9 mouse cellular contexts compared by ENCODE assay signal in genomic region chr10:39170706-39171105, GRCm38 (mm10). TPM values are rescaled to one million over a fixed set of nuclear protein-coding genes. Genes with fewer than 3 reads are reported as not detected.
A peak's percentile ranks its signal among the peaks of the same experiment; 100 is the strongest.
DNase-seq lines count a peak whose midpoint lies in the region; ATAC-seq and TF ChIP-seq lines count a peak whose summit lies in the region.
"Had no signal": no experiment of that assay in that cellular context is flagged by ENCODE, and none has a peak within 500 bp of the region (broad histone marks: within the 10 kb centered on the region; RNA-seq: fewer than 3 reads in every experiment).

No protein-coding gene starts in this region.

- WGBS in forebrain, embryonic 10.5 days: 6% methylated on average over 6 of the region's 6 CpGs
- 8% methylated on average over 6 of the region's 6 CpGs for WGBS in neural tube, embryonic 14.5 days

- H3K9ac ChIP-seq in neural tube, embryonic 14.5 days (replicated peaks; ENCODE audit: low read depth, low read length): peak overlapping the region; percentile 41

- peak; percentile 13; the same call in 1 of the 2 replicates for ATAC-seq in neural tube, embryonic 14.5 days (ENCODE audit: low read depth)

- H3K36me3 ChIP-seq in forebrain, embryonic 10.5 days (replicated peaks): no peaks in the 10 kb centered on the region
- no peaks in the 10 kb centered on the region for H3K36me3 ChIP-seq in neural tube, embryonic 14.5 days (ENCODE audit: control insufficient read depth, insufficient read depth, low read length)

- H3K4me3 ChIP-seq in layer of hippocampus, adult 2 months: no peak overlapping the region
- H3K4me3 ChIP-seq in forebrain, embryonic 10.5 days: peak overlapping the region; percentile 53
- H3K4me3 ChIP-seq in neural tube, embryonic 14.5 days (ENCODE audit: low read depth, low read length): no peak overlapping the region
- no peak overlapping the region; the same call in 1 of the 2 replicates for H3K4me3 ChIP-seq in gastrocnemius, adult 2 months

- no peak for DNase-seq in layer of hippocampus, adult 2 months (ENCODE audit: low spot score in 2 of 2)
- DNase-seq in layer of hippocampus, postnatal 36 days: no peak
- no peak for DNase-seq in forebrain, embryonic 10.5 days (ENCODE audit: extremely low spot score, low spot score)
- DNase-seq in kidney, postnatal 4 days: peak; percentile 20 to 44
- DNase-seq in frontal cortex, postnatal 10 days (ENCODE audit: low spot score in 2 of 2): no peak
- no peak for DNase-seq in gastrocnemius, adult 2 months
- DNase-seq in spleen, adult 18-20 months: no peak

- no peak for TF ChIP-seq CTCF in layer of hippocampus, adult 2 months (conservative IDR thresholded peaks at IDR 0.05)
- TF ChIP-seq CTCF in gastrocnemius, adult 2 months (IDR thresholded peaks at IDR 0.05): no peak

- H3K27me3 ChIP-seq in forebrain, embryonic 10.5 days (ENCODE audit: poor library complexity, severe bottlenecking): peaks cover 58% of the 10 kb centered on the region
- no peaks in the 10 kb centered on the region for H3K27me3 ChIP-seq in neural tube, embryonic 14.5 days (ENCODE audit: control insufficient read depth, insufficient read depth, low read length)

- intact Hi-C loops in gastrocnemius, adult 2 months (cut with DNase I): loop anchor here (1.0 to 2.0 kb wide), 2 partner anchors 70 to 350 kb away; no protein-coding TSS in a partner anchor

- peak overlapping the region; percentile 68 for H3K4me2 ChIP-seq in neural tube, embryonic 14.5 days (ENCODE audit: low read depth, low read length)

- peaks cover 55% of the 10 kb centered on the region for H3K4me1 ChIP-seq in forebrain, embryonic 10.5 days
- H3K4me1 ChIP-seq in neural tube, embryonic 14.5 days (ENCODE audit: control insufficient read depth, insufficient read depth, low read length): peaks cover 32% of the 10 kb centered on the region

- H3K9me3 ChIP-seq in forebrain, embryonic 10.5 days: no peaks in the 10 kb centered on the region
- H3K9me3 ChIP-seq in neural tube, embryonic 14.5 days (ENCODE audit: control insufficient read depth, low read length): no peaks in the 10 kb centered on the region

- peak overlapping the region; percentile 94 for H3K27ac ChIP-seq in layer of hippocampus, adult 2 months
- no peak overlapping the region for H3K27ac ChIP-seq in forebrain, embryonic 10.5 days
- H3K27ac ChIP-seq in neural tube, embryonic 14.5 days (ENCODE audit: low read depth, low read length): peak overlapping the region; percentile 95; the same call in 1 of the 2 replicates
- H3K27ac ChIP-seq in gastrocnemius, adult 2 months: no peak overlapping the region

RNA-seq across cellular contexts. Expression of gene Ccn6, which starts 7.1 kb away (rescaled TPM):
- under 1 TPM; 0.32 to 0.44 TPM for total RNA-seq in layer of hippocampus, adult 2 months (2021)
- under 1 TPM in 1 of 2 experiments, not detected in 1; 0.28 TPM for total RNA-seq in layer of hippocampus, postnatal 36 days (2021)
- polyA plus RNA-seq in forebrain, embryonic 10.5 days (2016; fragmentation: Nextera tagmentation; extraction: Ambion mirVana): 0.17 and 0.22 TPM in 2 replicates
- 0.37 and 0.43 TPM in 2 replicates for polyA plus RNA-seq in neural tube, embryonic 14.5 days (2014; fragmentation: Nextera tagmentation; extraction: Ambion mirVana)
- total RNA-seq in gastrocnemius, adult 2 months (2021): not detected
- total RNA-seq: heart, postnatal 36 days had no signal

RNA-seq across cellular contexts. Expression of gene Tube1, which starts 36.9 kb away (rescaled TPM):
- total RNA-seq in layer of hippocampus, adult 2 months (2021): 1 to 10 TPM; 3.5 to 3.8 TPM
- total RNA-seq in layer of hippocampus, postnatal 36 days (2021): 1 to 10 TPM; 2.8 TPM
- polyA plus RNA-seq in forebrain, embryonic 10.5 days (2016; fragmentation: Nextera tagmentation; extraction: Ambion mirVana): 25.4 and 29.2 TPM in 2 replicates
- 7.7 and 8.5 TPM in 2 replicates for polyA plus RNA-seq in neural tube, embryonic 14.5 days (2014; fragmentation: Nextera tagmentation; extraction: Ambion mirVana)
- total RNA-seq in gastrocnemius, adult 2 months (2021): under 1 TPM; 0.50 to 0.77 TPM

RNA-seq across cellular contexts. Expression of gene Fam229b, which starts 37.0 kb away (rescaled TPM):
- total RNA-seq in layer of hippocampus, adult 2 months (2021): 10 to 100 TPM; 11.2 to 12.3 TPM
- 10 to 100 TPM; 12.3 to 13.0 TPM for total RNA-seq in layer of hippocampus, postnatal 36 days (2021)
- polyA plus RNA-seq in forebrain, embryonic 10.5 days (2016; fragmentation: Nextera tagmentation; extraction: Ambion mirVana): 13.0 and 14.3 TPM in 2 replicates
- polyA plus RNA-seq in neural tube, embryonic 14.5 days (2014; fragmentation: Nextera tagmentation; extraction: Ambion mirVana): 35.2 and 40.0 TPM in 2 replicates
- 1 to 10 TPM; 4.4 to 4.9 TPM for total RNA-seq in gastrocnemius, adult 2 months (2021)

Comparison
In these comparisons a context has a peak if more than half of its experiments do, and no peak if none do; other contexts are left out.
1. DNase-seq: peak in kidney, postnatal 4 days (2 of 2); none in layer of hippocampus, adult 2 months (0 of 2), layer of hippocampus, postnatal 36 days (0 of 2), forebrain, embryonic 10.5 days (single experiment), frontal cortex, postnatal 10 days (0 of 2), gastrocnemius, adult 2 months (single experiment) and spleen, adult 18-20 months (0 of 2).
2. H3K27ac ChIP-seq: peak in layer of hippocampus, adult 2 months (single experiment) and neural tube, embryonic 14.5 days (single experiment); none in forebrain, embryonic 10.5 days (single experiment) and gastrocnemius, adult 2 months (single experiment).